Mouse (Mus musculus): ENCODE measurements around the gene Acot6. TPM values are rescaled to one million over a fixed set of nuclear protein-coding genes. Genes with fewer than 3 reads are reported as not detected.

The Acot6 gene
- total and polyA plus RNA-seq, 3 experiments = 0.08 TPM; not detected in 2

DNA sequence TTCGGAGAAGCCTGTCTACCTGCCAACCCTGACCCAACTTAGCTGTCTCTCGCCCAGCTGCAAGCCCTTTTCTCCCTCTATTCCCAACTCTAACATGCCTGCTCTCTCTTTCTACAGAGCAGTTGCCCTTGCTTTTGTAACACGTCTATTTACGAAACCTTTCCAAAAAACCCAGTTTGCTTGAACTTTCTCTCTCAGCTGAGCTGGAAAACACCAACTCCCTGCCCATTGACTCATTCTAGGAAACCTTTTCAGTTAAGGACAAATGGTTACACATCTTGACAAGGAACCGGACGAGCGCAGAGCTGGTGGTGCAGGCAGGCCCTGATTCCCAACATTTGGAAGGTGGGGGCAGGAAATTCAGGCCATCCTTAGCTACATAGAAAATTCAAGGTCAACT, 47.8 kb upstream of the Acot6 start:
- no peak overlapping the region for H3K27ac ChIP-seq (ENCODE audit: insufficient read depth, low read depth)
- in situ Hi-C loops (cut with MboI; ENCODE audit: low pct_ligation_motif_present, low pct_unique_long_range_greater_than_20kb, low sequenced_read_pairs) (loop anchor here (25.0 kb wide), 2 partner anchors 90 to 265 kb away; partner anchors contain the start of gene Riox1), dilution Hi-C loops (cut with MboI; ENCODE audit: extremely low pct_ligation_motif_present, extremely low pct_unique_long_range_greater_than_20kb, low sequenced_read_pairs) (no loop called here)
- no peak overlapping the region for H3K9ac ChIP-seq (ENCODE audit: insufficient read depth, low read depth)
- no peak overlapping the region for H3K4me2 ChIP-seq (ENCODE audit: insufficient read depth, low read depth, poor library complexity, severe bottlenecking)
- DNase-seq (ENCODE audit: extremely low read depth) = no peak
- no peak overlapping the region for H3K4me3 ChIP-seq (replicated peaks in 1 of 3; ENCODE audit: low read depth in 2 of 3, low read length in 2 of 3, poor library complexity in 1 of 3)
- H3K36me3 ChIP-seq (replicated peaks in 1 of 2; ENCODE audit: control insufficient read depth in 1 of 2, insufficient read depth in 1 of 2, low read length in 1 of 2) = no peaks in the 10 kb centered on the region
- H3K79me2 ChIP-seq (replicated peaks; ENCODE audit: control insufficient read depth, extremely low read depth, insufficient read depth, poor library complexity, severe bottlenecking) = no peaks in the 10 kb centered on the region
- no peaks in the 10 kb centered on the region for H3K4me1 ChIP-seq (ENCODE audit: control insufficient read depth in 1 of 2, insufficient read depth in 2 of 2)
- TF ChIP-seq BHLHE40 (IDR thresholded peaks at IDR 0.05; ENCODE audit: low read depth, low read length) (no peak), RAD21 (IDR thresholded peaks at IDR 0.05; ENCODE audit: low read depth, low read length) (no peak), TBP (conservative IDR thresholded peaks at IDR 0.05; ENCODE audit: low read depth, low read length) (no peak), MAZ (IDR thresholded peaks at IDR 0.05; ENCODE audit: low read depth, low read length) (no peak), JUND (conservative IDR thresholded peaks at IDR 0.05; ENCODE audit: low read depth, low read length) (no peak), RCOR1 (conservative IDR thresholded peaks at IDR 0.05; ENCODE audit: low read depth, low read length) (no peak), PAX5 (IDR thresholded peaks at IDR 0.05; ENCODE audit: low read length) (no peak), CTCF (conservative IDR thresholded peaks at IDR 0.05 in 1 of 2, IDR thresholded peaks at IDR 0.05 in 1 of 2; ENCODE audit: low read depth in 2 of 2, low read length in 2 of 2) (no peak), MAX (IDR thresholded peaks at IDR 0.05; ENCODE audit: low read length) (no peak), POLR2AphosphoS2 (IDR thresholded peaks at IDR 0.05; ENCODE audit: low read depth, low read length) (no peak), ZKSCAN1 (IDR thresholded peaks at IDR 0.05; ENCODE audit: borderline replicate concordance, low read depth, low read length) (no peak), ZMIZ1 (IDR thresholded peaks at IDR 0.05; ENCODE audit: low read depth, low read length) (no peak), ZNF384 (IDR thresholded peaks at IDR 0.05; ENCODE audit: low read depth, low read length) (no peak), SMC3 (IDR thresholded peaks at IDR 0.05; ENCODE audit: low read depth, low read length) (no peak), SIN3A (IDR thresholded peaks at IDR 0.05; ENCODE audit: low read length) (no peak), TCF12 (IDR thresholded peaks at IDR 0.05; ENCODE audit: low read depth, low read length) (no peak), NELFE (IDR thresholded peaks at IDR 0.05; ENCODE audit: low read depth, low read length) (no peak), MAFK (IDR thresholded peaks at IDR 0.05; ENCODE audit: insufficient replicate concordance, low read length) (no peak), MEF2A (IDR thresholded peaks at IDR 0.05; ENCODE audit: borderline replicate concordance, low read depth, low read length) (no peak)
- peaks cover 3% of the 10 kb centered on the region for H3K9me3 ChIP-seq (replicated peaks; ENCODE audit: low read length)
- no peaks in the 10 kb centered on the region for H3K27me3 ChIP-seq (replicated peaks)

DNA sequence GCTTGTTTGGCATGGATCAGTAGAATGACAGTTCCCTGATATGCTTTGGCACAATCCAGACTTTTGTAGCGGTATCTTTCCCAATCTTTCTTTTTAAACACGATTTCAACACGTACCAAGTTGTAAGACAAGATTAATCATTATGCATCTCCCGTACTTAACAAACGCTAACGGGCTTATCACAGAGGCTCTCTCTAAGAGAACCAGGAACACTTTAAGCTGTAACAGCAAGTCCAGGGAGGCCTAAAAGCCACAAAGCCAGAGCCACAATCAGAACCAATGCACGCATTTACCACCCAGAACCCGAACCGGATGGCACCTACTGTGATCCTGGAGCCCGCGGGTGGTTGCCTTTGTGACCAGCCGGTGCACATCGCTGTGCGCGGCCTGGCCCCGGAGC, 47.3 kb upstream of the Acot6 start:
- Histone ChIP-seq H3K79me2 (replicated peaks; ENCODE audit: control insufficient read depth, extremely low read depth, insufficient read depth, poor library complexity, severe bottlenecking) (no peaks in the 10 kb centered on the region), H3K4me1 (ENCODE audit: control insufficient read depth in 1 of 2, insufficient read depth in 2 of 2) (no peaks in the 10 kb centered on the region), H3K9ac (ENCODE audit: insufficient read depth, low read depth) (no peak overlapping the region), H3K9me3 (replicated peaks; ENCODE audit: low read length) (peaks cover 3% of the 10 kb centered on the region), H3K27ac (ENCODE audit: insufficient read depth, low read depth) (no peak overlapping the region), H3K36me3 (replicated peaks in 1 of 2; ENCODE audit: control insufficient read depth in 1 of 2, insufficient read depth in 1 of 2, low read length in 1 of 2) (no peaks in the 10 kb centered on the region), H3K4me2 (ENCODE audit: insufficient read depth, low read depth, poor library complexity, severe bottlenecking) (no peak overlapping the region), H3K27me3 (replicated peaks) (no peaks in the 10 kb centered on the region), H3K4me3 (replicated peaks in 1 of 3; ENCODE audit: low read depth in 2 of 3, low read length in 2 of 3, poor library complexity in 1 of 3) (no peak overlapping the region)
- dilution Hi-C loops (cut with MboI; ENCODE audit: extremely low pct_ligation_motif_present, extremely low pct_unique_long_range_greater_than_20kb, low sequenced_read_pairs) (no loop called here), in situ Hi-C loops (cut with MboI; ENCODE audit: low pct_ligation_motif_present, low pct_unique_long_range_greater_than_20kb, low sequenced_read_pairs) (loop anchor here (25.0 kb wide), 2 partner anchors 91 to 266 kb away; partner anchors contain the start of gene Riox1)
- TF ChIP-seq ETS1 (conservative IDR thresholded peaks at IDR 0.05; ENCODE audit: low read depth, low read length) (no peak), PAX5 (IDR thresholded peaks at IDR 0.05; ENCODE audit: low read length) (no peak), CHD1 (IDR thresholded peaks at IDR 0.05; ENCODE audit: low read depth, low read length) (no peak), MAX (IDR thresholded peaks at IDR 0.05; ENCODE audit: low read length) (no peak), MEF2A (IDR thresholded peaks at IDR 0.05; ENCODE audit: borderline replicate concordance, low read depth, low read length) (no peak), RCOR1 (conservative IDR thresholded peaks at IDR 0.05; ENCODE audit: low read depth, low read length) (no peak), GABPA (IDR thresholded peaks at IDR 0.05; ENCODE audit: insufficient replicate concordance, low read depth, low read length) (no peak), NRF1 (IDR thresholded peaks at IDR 0.05; ENCODE audit: low read depth, low read length) (no peak), SMC3 (IDR thresholded peaks at IDR 0.05; ENCODE audit: low read depth, low read length) (no peak), SIN3A (IDR thresholded peaks at IDR 0.05; ENCODE audit: low read length) (no peak)
- no peak for DNase-seq (ENCODE audit: extremely low read depth)

Measured in CH12.LX (cell line).